Mouse (Mus musculus): ENCODE results near the gene Nom1. TPM values are rescaled to one million over a fixed set of nuclear protein-coding genes. Genes with fewer than 3 reads are reported as not detected.

Gene Nom1
- total RNA-seq, 2 experiments from 2014 or later = 8.9 to 10.4 TPM

Other genes starting within 250 kb of the Nom1 start
- gene Rnf32, start 238.7 kb upstream of the Nom1 start, total RNA-seq (2021) = 1 to 10 TPM in 1 of 2 experiments, under 1 TPM in 1; 0.86 to 1.4 TPM
- 1 to 10 TPM; 9.8 to 9.9 TPM for gene Lmbr1, start 56.3 kb upstream of the Nom1 start, total RNA-seq (2021)
- not detected for gene Mnx1, start 43.8 kb downstream of the Nom1 start, total RNA-seq (2021)
- gene Ube3c, start 134.6 kb downstream of the Nom1 start, total RNA-seq (2021) = 10 to 100 TPM; 34.7 to 34.9 TPM